Mouse (Mus musculus): ENCODE measurements around the gene Zfp933. TPM values are rescaled to one million over a fixed set of nuclear protein-coding genes. Genes with fewer than 3 reads are reported as not detected.

Gene Zfp933
- polyA plus RNA-seq, 1 experiment from 2014 or later: 9.6 TPM

DNA sequence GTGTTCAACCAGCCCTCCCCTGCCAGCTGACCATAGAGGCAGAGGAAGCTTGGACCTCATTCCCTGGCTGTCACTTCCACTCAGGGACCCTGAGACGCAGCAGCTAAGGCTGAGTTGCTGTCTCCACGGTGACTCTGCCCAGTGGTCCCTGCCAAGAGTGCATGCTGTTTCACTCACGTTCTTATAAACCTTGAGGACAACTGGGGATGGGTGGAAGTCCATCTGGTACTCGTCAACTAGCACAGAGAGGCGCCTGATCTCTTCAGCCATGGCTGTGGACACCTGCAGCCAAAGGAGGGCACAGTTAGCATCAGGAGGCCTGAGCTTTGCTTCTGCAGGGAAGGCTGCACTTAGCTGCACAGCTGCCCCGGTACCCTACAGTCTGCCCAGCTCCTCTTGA is 34.9 kb upstream of the Zfp933 start:
- 90% methylated on average over 6 of the region's 6 CpGs for WGBS
- H3K4me2 ChIP-seq (ENCODE audit: low read depth, low read length): no peak overlapping the region
- no peaks in the 10 kb centered on the region for H3K9me3 ChIP-seq (ENCODE audit: control insufficient read depth, low read length)
- no peak for ATAC-seq (ENCODE audit: low read depth)
- no peaks in the 10 kb centered on the region for H3K4me1 ChIP-seq (ENCODE audit: control insufficient read depth, insufficient read depth, low read length)
- H3K4me3 ChIP-seq (ENCODE audit: low read depth, low read length): no peak overlapping the region
- peaks cover 69% of the 10 kb centered on the region for H3K36me3 ChIP-seq (ENCODE audit: control insufficient read depth, insufficient read depth, low read length)
- no peak overlapping the region for H3K27ac ChIP-seq (ENCODE audit: low read depth, low read length)
- no peak overlapping the region for H3K9ac ChIP-seq (replicated peaks; ENCODE audit: low read depth, low read length)
- no peaks in the 10 kb centered on the region for H3K27me3 ChIP-seq (ENCODE audit: control insufficient read depth, insufficient read depth, low read length)

DNA sequence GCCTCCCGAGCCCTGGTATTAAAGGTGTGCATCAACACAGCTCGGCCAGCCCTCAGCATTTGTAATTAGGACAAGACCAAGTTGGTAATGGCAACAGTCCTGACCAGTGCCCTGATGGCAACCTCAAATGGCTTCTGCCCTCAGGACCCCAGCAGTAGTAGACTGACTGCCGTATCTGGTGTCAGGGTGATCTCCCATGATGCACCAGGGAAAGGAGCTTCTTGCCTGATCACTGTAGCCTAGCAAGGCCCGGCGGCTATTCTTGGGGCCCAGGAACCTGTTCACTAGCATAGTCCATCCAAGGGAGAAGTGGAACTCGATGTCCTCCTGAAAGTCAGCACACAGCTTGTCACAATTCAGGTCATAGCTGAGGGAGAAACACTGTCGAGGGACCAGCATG is 33.6 kb upstream of the Zfp933 start:
- Histone ChIP-seq H3K4me2 (ENCODE audit: low read depth, low read length) (no peak overlapping the region), H3K4me3 (ENCODE audit: low read depth, low read length) (no peak overlapping the region), H3K4me1 (ENCODE audit: control insufficient read depth, insufficient read depth, low read length) (no peaks in the 10 kb centered on the region), H3K27ac (ENCODE audit: low read depth, low read length) (no peak overlapping the region), H3K36me3 (ENCODE audit: control insufficient read depth, insufficient read depth, low read length) (peaks cover 65% of the 10 kb centered on the region), H3K27me3 (ENCODE audit: control insufficient read depth, insufficient read depth, low read length) (no peaks in the 10 kb centered on the region), H3K9ac (replicated peaks; ENCODE audit: low read depth, low read length) (no peak overlapping the region), H3K9me3 (ENCODE audit: control insufficient read depth, low read length) (no peaks in the 10 kb centered on the region)
- ATAC-seq (ENCODE audit: low read depth): no peak
- 92% methylated on average over 7 of the region's 7 CpGs for WGBS

DNA sequence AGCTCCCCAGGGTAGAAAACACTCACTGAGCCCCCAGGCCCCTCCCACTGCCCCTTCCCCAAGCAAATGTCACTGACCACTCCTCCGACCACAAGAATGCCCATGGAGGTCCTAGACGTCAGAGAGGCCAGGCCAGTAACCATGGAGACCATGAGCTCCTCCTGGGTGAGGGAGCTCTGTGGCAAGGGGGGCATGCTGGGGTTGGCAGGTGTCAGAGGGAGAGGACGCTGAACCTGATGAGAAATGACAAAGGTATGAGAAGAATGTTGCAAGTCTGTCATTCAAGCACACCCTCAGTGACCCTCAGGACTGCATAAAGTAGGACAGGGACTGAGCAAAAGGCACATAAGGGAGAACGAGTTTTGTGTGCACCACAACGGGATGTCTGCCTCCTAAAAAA is 31.7 kb upstream of the Zfp933 start:
- H3K4me3 ChIP-seq (ENCODE audit: low read depth, low read length): no peak overlapping the region
- ATAC-seq (ENCODE audit: low read depth): no peak
- H3K36me3 ChIP-seq (ENCODE audit: control insufficient read depth, insufficient read depth, low read length): peaks cover 69% of the 10 kb centered on the region
- H3K27ac ChIP-seq (ENCODE audit: low read depth, low read length): no peak overlapping the region
- no peaks in the 10 kb centered on the region for H3K9me3 ChIP-seq (ENCODE audit: control insufficient read depth, low read length)
- H3K9ac ChIP-seq (replicated peaks; ENCODE audit: low read depth, low read length): no peak overlapping the region
- H3K27me3 ChIP-seq (ENCODE audit: control insufficient read depth, insufficient read depth, low read length): no peaks in the 10 kb centered on the region
- H3K4me1 ChIP-seq (ENCODE audit: control insufficient read depth, insufficient read depth, low read length): no peaks in the 10 kb centered on the region
- WGBS: 61% methylated on average over 5 of the region's 5 CpGs
- no peak overlapping the region for H3K4me2 ChIP-seq (ENCODE audit: low read depth, low read length)

DNA sequence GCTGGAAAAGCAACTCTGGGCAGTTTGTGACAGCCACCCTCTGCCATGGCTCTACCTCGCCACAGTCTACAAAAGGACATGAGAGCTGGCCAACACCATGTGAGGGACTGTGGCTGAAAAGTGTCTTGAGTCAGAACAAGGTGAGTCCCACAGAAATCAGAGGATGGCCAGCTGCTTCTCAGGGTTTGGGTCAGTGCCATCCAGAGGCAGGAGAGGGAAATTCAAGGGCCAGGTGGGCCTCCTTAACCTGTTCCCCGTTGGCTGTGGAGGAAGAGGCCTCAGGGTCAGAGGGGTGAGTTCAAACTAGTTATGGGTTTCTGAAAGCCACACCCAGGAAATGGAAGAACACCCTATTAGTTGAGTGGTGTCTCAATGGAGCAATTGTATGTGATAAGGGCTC is 31.3 kb upstream of the Zfp933 start:
- Histone ChIP-seq H3K27ac (ENCODE audit: low read depth, low read length) (no peak overlapping the region), H3K9ac (replicated peaks; ENCODE audit: low read depth, low read length) (no peak overlapping the region), H3K4me1 (ENCODE audit: control insufficient read depth, insufficient read depth, low read length) (no peaks in the 10 kb centered on the region), H3K9me3 (ENCODE audit: control insufficient read depth, low read length) (no peaks in the 10 kb centered on the region), H3K4me3 (ENCODE audit: low read depth, low read length) (no peak overlapping the region), H3K4me2 (ENCODE audit: low read depth, low read length) (no peak overlapping the region), H3K36me3 (ENCODE audit: control insufficient read depth, insufficient read depth, low read length) (peaks cover 70% of the 10 kb centered on the region), H3K27me3 (ENCODE audit: control insufficient read depth, insufficient read depth, low read length) (no peaks in the 10 kb centered on the region)
- ATAC-seq (ENCODE audit: low read depth): no peak
- WGBS: 80% methylated on average over 2 of the region's 2 CpGs

DNA sequence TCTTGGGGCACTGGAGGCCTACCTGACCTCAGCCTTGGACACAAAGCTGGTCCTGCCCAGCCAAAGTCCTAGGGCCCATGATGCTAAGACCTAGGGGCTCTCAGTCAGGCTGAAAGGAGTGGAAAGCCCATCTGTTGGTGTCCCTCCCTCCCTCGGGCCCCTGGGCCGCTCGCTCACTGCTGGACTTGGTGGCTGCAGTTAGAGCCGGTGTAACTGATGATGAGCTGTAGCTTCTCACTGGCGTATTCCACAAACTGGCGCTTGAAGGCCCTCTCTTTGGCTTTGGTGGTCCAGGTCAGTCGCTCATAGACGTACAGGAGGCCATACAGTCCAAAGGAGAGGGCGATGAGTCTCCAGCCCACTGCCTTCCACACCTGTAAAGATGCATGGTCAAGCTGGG is 30.4 kb upstream of the Zfp933 start:
- H3K4me1 ChIP-seq (ENCODE audit: control insufficient read depth, insufficient read depth, low read length): no peaks in the 10 kb centered on the region
- ATAC-seq (ENCODE audit: low read depth): no peak
- peaks cover 73% of the 10 kb centered on the region for H3K36me3 ChIP-seq (ENCODE audit: control insufficient read depth, insufficient read depth, low read length)
- no peaks in the 10 kb centered on the region for H3K9me3 ChIP-seq (ENCODE audit: control insufficient read depth, low read length)
- H3K4me2 ChIP-seq (ENCODE audit: low read depth, low read length): no peak overlapping the region
- H3K4me3 ChIP-seq (ENCODE audit: low read depth, low read length): no peak overlapping the region
- no peak overlapping the region for H3K9ac ChIP-seq (replicated peaks; ENCODE audit: low read depth, low read length)
- WGBS: over 99% methylated on average over 9 of the region's 9 CpGs
- H3K27ac ChIP-seq (ENCODE audit: low read depth, low read length): no peak overlapping the region
- H3K27me3 ChIP-seq (ENCODE audit: control insufficient read depth, insufficient read depth, low read length): no peaks in the 10 kb centered on the region

DNA sequence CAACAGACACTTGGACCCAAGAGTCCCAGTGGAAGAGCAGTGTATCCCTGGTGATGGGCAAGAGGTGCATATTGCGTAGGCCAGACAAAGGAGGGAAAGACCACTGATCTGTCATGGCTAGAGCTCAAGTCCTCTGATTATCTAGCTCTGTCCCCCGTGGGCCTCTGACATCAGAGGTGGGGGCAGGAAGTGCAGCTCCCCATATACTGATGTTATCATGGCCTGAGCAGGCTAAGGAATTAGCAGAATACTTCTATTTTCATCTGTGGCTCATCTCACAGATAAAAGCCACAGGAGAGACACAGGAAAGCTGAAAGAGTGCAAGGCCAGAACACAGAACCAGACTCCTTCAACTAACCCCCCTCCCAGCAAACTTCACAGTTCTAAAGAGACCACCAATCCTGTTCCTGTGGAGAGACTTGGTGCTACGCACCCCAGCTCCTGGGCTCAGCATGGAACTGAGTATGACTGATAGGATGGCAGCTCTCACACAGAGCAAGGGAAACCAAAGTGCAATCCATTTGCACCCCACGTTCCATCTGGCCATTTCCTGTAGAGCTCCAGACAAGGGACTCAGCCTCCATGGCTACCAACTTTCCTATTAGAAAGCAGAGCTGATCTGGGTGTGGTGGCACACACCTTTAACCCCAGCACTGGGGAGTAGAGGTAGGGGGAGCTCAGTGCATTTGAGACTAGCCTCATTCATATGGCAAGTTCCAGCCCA is 27.8 kb upstream of the Zfp933 start:
- Histone ChIP-seq H3K9me3 (ENCODE audit: control insufficient read depth, low read length) (no peaks in the 10 kb centered on the region), H3K36me3 (ENCODE audit: control insufficient read depth, insufficient read depth, low read length) (peaks cover 63% of the 10 kb centered on the region), H3K4me3 (ENCODE audit: low read depth, low read length) (no peak overlapping the region), H3K9ac (replicated peaks; ENCODE audit: low read depth, low read length) (no peak overlapping the region), H3K4me1 (ENCODE audit: control insufficient read depth, insufficient read depth, low read length) (no peaks in the 10 kb centered on the region), H3K27me3 (ENCODE audit: control insufficient read depth, insufficient read depth, low read length) (no peaks in the 10 kb centered on the region), H3K27ac (ENCODE audit: low read depth, low read length) (no peak overlapping the region), H3K4me2 (ENCODE audit: low read depth, low read length) (no peak overlapping the region)
- WGBS: 92% methylated on average over 4 of the region's 4 CpGs
- ATAC-seq (ENCODE audit: low read depth): no peak

DNA sequence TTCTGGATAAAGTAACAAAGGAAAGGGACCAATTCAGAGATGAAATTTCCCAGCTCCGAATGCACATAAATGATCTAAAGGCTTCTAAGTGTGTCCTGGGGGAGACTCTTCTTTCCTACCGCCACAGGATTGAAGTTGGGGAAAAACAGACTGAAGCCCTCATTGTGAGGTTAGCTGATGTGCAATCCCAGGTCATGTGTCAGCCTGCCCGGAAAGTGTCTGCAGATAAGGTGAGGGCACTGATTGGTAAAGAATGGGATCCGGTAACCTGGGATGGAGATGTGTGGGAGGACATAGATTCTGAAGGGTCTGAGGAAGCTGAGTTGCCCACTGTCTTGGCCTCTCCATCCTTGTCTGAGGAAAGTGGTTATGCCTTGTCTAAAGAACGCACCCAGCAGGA is 21.1 kb upstream of the Zfp933 start:
- peak overlapping the region; percentile 60 for H3K4me3 ChIP-seq (ENCODE audit: low read depth, low read length)
- no peaks in the 10 kb centered on the region for H3K9me3 ChIP-seq (ENCODE audit: control insufficient read depth, low read length)
- H3K36me3 ChIP-seq (ENCODE audit: control insufficient read depth, insufficient read depth, low read length): peaks cover 23% of the 10 kb centered on the region
- no peaks in the 10 kb centered on the region for H3K27me3 ChIP-seq (ENCODE audit: control insufficient read depth, insufficient read depth, low read length)
- peak overlapping the region; percentile 52 for H3K9ac ChIP-seq (replicated peaks; ENCODE audit: low read depth, low read length)
- H3K4me2 ChIP-seq (ENCODE audit: low read depth, low read length): peak overlapping the region; percentile 88
- ATAC-seq (ENCODE audit: low read depth): no peak
- H3K4me1 ChIP-seq (ENCODE audit: control insufficient read depth, insufficient read depth, low read length): peaks cover 16% of the 10 kb centered on the region
- 18% methylated on average over 5 of the region's 5 CpGs for WGBS
- H3K27ac ChIP-seq (ENCODE audit: low read depth, low read length): no peak overlapping the region

DNA sequence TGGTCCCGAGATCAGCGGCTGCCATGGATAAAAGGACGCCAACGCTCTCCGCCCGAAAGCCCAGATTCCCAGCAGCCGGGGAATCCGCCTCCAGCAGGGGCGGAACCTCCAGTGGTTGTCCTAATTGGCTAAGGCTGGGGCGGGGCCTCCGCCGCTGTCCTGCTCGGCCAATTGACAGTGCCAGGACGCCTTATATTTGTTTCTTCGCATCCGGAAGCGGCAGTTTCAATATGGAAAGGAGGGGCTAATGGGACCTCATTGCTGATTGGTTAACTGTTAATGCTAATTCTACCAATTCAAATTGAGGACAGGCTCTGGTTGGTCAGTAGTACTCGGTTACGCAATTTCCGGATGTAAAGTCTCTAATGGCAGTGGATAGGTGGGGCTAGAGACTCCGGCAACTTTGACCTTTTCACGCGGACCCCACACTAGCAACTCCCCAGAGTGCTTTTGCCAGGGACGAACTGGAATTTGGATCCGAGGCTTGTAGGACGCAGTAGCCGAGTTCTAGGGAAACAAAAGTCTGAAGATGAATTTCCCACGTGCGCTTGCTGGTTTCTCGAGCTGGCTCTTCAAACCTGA is 20.4 kb upstream of the Zfp933 start, which contains the start of the genes Miip and Fv1:
TSS of gene Miip (minus strand) at position 367 of the 582 bp plus-strand sequence.
TSS of gene Fv1 (plus strand) at position 530 of the 582 bp plus-strand sequence.
- Histone ChIP-seq H3K4me3 (ENCODE audit: low read depth, low read length) (peak within 1 kb of the TSS; percentile 60), H3K36me3 (ENCODE audit: control insufficient read depth, insufficient read depth, low read length) (peaks cover 18% of the 10 kb centered on the region), H3K4me2 (ENCODE audit: low read depth, low read length) (peak within 1 kb of the TSS; percentile 88), H3K27ac (ENCODE audit: low read depth, low read length) (peak within 1 kb of the TSS; percentile 82), H3K9me3 (ENCODE audit: control insufficient read depth, low read length) (no peaks in the 10 kb centered on the region), H3K9ac (replicated peaks; ENCODE audit: low read depth, low read length) (peak within 1 kb of the TSS; percentile 68), H3K27me3 (ENCODE audit: control insufficient read depth, insufficient read depth, low read length) (no peaks in the 10 kb centered on the region), H3K4me1 (ENCODE audit: control insufficient read depth, insufficient read depth, low read length) (peaks cover 16% of the 10 kb centered on the region)
- peak; percentile 98 for ATAC-seq (ENCODE audit: low read depth)
- under 1% methylated on average over 30 of the region's 30 CpGs for WGBS
